Mouse (Mus musculus) kidney, embryonic 16.5 days (tissue): Measurements from ENCODE around the gene Gns. TPM values are rescaled to one million over a fixed set of nuclear protein-coding genes. Genes with fewer than 3 reads are reported as not detected.
A peak's percentile ranks its signal among the peaks of the same experiment; 100 is the strongest.

ENCODE experiments used
- ATAC-seq: fragments of 200-750 bp; cut with Nextera tagmentation; 2 replicates; pipeline ENCODE4 v1.8.0; 2017; ENCODE audit warnings: moderate TSS enrichment; ENCODE audit not compliant: low FRiP score, low TSS enrichment
- H3K27ac ChIP-seq: fragments of 300-500 bp; sonication (generic); 2 replicates; pipeline ENCODE4 v1.5.1; 2014; ENCODE audit warnings: low read length
- H3K27me3 ChIP-seq: fragments of 300-500 bp; sonication (generic); 2 replicates; pipeline ENCODE4 v1.6.1; 2014; ENCODE audit warnings: low read length, control low read depth, mixed read lengths; ENCODE audit not compliant: insufficient read depth
- H3K36me3 ChIP-seq: fragments of 300-500 bp; sonication (generic); 2 replicates; pipeline ENCODE4 v1.6.1; 2014; ENCODE audit warnings: low read length, control low read depth, mixed read lengths; ENCODE audit not compliant: insufficient read depth
- H3K4me1 ChIP-seq: fragments of 300-500 bp; sonication (generic); 2 replicates; pipeline ENCODE4 v1.6.1; 2014; ENCODE audit warnings: low read length, control low read depth, mixed read lengths; ENCODE audit not compliant: insufficient read depth
- H3K4me2 ChIP-seq: fragments of 300-500 bp; sonication (generic); replicated peaks from 2 replicates; pipeline ENCODE4 v1.6.1; 2014; ENCODE audit warnings: low read depth, low read length
- H3K4me3 ChIP-seq: fragments of 300-500 bp; sonication (generic); 2 replicates; pipeline ENCODE4 v1.5.1; 2014; ENCODE audit warnings: mild to moderate bottlenecking, low read length
- H3K9ac ChIP-seq: fragments of 300-500 bp; sonication (generic); replicated peaks from 2 replicates; pipeline ENCODE4 v1.6.1; 2014; ENCODE audit warnings: low read length
- H3K9me3 ChIP-seq: fragments of 300-500 bp; sonication (generic); 2 replicates; pipeline ENCODE4 v1.6.1; 2016; ENCODE audit warnings: low read length, control low read depth
- WGBS: fragments of 180-500 bp; shearing (Covaris S2); extraction: QIAGEN DNeasy Blood & Tissue Kit; methylation state at CpG from one replicate; pipeline ENCODE4 v1.1.7; 2014; 5-methylcytosine and 5-hydroxymethylcytosine counted together
- polyA plus RNA-seq: library from polyadenylated mRNA; unstranded; fragments of >200 nt; fragmentation: Nextera tagmentation; extraction: Ambion mirVana; gene quantifications from 2 replicates; pipeline ENCODE4 v1.2.1, GENCODE M21; 2015

Gns gene
- polyA plus RNA-seq, 1 experiment from 2014 or later, result 52.4 TPM

DNA sequence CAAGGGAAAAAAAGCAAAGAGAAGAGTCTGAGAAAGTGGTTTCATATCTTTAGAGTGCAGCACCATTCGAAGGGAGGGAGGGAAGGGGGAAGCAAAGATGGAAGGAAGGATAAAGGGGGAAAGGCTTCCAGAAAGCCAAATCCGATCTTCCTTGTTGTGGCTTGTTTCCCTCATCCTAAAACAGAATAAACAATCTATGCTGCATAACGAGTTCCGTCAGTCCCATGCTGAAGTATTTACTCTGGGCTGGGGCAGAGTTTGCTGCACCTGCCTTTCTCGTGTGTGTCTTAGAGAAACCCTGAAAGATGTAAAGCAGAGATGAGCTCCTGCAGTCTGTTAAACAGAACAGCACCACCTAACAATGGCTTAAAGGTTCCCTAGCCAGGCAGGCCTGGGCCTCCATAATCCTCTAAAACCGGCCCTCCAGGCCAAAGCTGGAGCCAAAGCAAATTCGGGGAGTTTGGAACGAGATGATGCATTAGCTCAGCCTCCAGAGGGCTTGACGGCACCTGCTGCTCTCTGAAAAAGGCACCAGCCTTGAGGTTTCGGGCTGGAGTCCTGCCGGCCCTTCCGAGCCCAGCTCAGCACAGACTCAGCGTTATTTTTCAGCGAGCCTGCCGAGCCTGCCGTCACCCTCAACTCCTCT is 67.9 kb downstream of the Gns start:
- peak overlapping the region; percentile 62 for H3K27ac ChIP-seq
- H3K36me3 ChIP-seq, result no peaks in the 10 kb centered on the region
- no peak for ATAC-seq
- H3K9me3 ChIP-seq, result no peaks in the 10 kb centered on the region
- WGBS, result 60% methylated on average over 16 of the region's 16 CpGs
- no peaks in the 10 kb centered on the region for H3K27me3 ChIP-seq
- no peak overlapping the region; the same call in 1 of the 2 replicates for H3K9ac ChIP-seq
- H3K4me3 ChIP-seq, result no peak overlapping the region
- H3K4me2 ChIP-seq, result no peak overlapping the region
- H3K4me1 ChIP-seq, result peaks cover 86% of the 10 kb centered on the region

DNA sequence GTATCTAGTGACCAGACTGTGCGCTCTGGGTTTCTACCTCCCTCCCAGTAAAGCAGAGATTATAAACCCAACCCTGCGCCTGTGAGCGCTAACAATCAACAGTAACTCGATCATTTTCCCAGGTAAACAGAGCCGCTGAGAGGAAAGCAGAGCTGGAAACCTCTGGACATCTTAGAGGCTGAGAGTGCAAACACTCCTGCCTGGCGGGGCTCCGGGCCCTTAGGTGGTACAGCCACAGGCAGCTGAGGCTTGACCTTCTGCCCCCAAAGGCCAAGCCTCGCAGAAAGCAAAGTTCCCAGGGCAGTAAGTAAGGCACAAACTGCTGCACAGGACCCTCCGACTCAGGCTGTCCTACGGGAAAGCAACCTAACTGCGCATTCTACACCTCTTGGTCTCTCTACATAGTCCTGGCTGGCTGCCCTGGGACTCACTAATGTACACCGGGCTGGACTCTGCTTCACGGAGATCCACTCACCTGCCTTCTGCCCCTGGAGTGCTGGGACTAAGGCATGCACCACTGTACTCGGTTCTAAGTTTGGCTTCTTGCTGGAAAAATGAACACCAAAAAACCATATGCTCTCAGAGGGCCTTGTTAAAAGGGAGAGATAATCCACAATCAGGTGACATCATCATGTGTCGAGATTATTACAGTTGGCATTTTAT is 69.7 kb downstream of the Gns start:
- Histone ChIP-seq H3K4me2 (no peak overlapping the region), H3K4me1 (peaks cover 68% of the 10 kb centered on the region), H3K27ac (0 out of 2 replicates have a peak overlapping the region, but pooled peaks have one; percentile 14), H3K4me3 (no peak overlapping the region), H3K36me3 (no peaks in the 10 kb centered on the region), H3K27me3 (no peaks in the 10 kb centered on the region), H3K9me3 (no peaks in the 10 kb centered on the region), H3K9ac (no peak overlapping the region)
- 59% methylated on average over 15 of the region's 15 CpGs for WGBS
- no peak for ATAC-seq

DNA sequence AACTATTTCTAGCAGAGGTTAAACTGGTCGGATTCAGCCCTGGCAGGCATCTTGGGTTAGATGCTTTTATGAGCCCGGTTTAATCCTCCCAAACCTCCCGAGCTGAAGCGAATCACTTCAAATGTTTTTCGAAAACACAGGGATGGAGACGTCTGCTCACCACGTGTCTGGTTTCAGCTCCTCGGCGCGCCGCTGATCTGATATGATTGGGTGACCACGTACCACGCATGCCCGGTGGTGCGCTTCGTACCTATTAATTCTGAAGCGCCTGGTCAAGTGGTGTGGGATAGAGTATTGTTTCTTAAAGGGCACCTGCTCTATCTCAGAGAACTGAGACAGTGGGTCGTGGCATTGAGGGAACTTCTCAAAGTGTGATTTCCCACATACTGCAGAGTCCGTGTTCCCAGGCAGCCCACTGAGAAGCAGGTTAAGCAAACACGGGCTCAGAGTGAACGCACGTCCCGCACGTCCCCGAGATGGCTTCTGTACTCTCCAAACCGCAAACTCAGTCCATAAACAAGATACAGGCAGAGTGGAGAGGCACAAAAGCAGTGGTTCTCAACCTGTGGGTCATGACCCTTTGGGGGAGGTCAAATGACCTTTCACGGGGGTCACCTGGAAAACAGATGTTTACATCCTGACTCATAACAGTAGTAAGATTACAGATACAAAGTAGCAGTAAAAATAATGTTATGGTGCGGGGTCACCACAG is 70.8 kb downstream of the Gns start:
- WGBS, result 30% methylated on average over 28 of the region's 28 CpGs
- ATAC-seq, result peak; percentile 43; the same call in 1 of the 2 replicates
- H3K4me1 ChIP-seq, result peaks cover 59% of the 10 kb centered on the region
- peak overlapping the region; percentile 12; the same call in 1 of the 2 replicates for H3K4me3 ChIP-seq
- peak overlapping the region; percentile 43 for H3K4me2 ChIP-seq
- no peaks in the 10 kb centered on the region for H3K9me3 ChIP-seq
- peak overlapping the region; percentile 26; the same call in 1 of the 2 replicates for H3K27ac ChIP-seq
- H3K36me3 ChIP-seq, result no peaks in the 10 kb centered on the region
- H3K9ac ChIP-seq, result peak overlapping the region; percentile 29; the same call in 1 of the 2 replicates
- H3K27me3 ChIP-seq, result no peaks in the 10 kb centered on the region

DNA sequence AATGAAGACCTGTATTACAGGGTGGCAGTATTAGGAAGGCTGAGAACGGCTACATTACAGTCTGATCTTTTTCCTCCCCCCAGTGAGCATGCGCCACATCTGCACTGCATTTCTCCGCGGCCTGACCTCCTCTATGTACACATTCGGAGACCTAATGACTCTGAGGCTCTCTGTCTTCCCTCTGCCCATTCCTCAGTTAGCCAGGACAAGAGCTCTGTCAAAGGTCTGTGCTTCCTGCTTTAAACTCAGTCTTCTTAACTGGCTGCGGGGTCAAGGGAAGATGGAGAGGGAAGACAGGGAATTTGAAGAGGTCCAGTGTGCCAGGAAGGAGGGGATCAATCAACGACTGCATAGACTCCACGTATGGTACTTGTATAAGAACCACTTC is 71.4 kb downstream of the Gns start:
- ATAC-seq, result no peak
- Histone ChIP-seq H3K27me3 (no peaks in the 10 kb centered on the region), H3K9ac (0 out of 2 replicates have a peak overlapping the region, but pooled peaks have one; percentile 3), H3K27ac (peak overlapping the region; percentile 21), H3K36me3 (no peaks in the 10 kb centered on the region), H3K4me3 (no peak overlapping the region), H3K9me3 (no peaks in the 10 kb centered on the region), H3K4me1 (peaks cover 54% of the 10 kb centered on the region), H3K4me2 (no peak overlapping the region; the same call in 1 of the 2 replicates)
- 10% methylated on average over 8 of the region's 8 CpGs for WGBS

DNA sequence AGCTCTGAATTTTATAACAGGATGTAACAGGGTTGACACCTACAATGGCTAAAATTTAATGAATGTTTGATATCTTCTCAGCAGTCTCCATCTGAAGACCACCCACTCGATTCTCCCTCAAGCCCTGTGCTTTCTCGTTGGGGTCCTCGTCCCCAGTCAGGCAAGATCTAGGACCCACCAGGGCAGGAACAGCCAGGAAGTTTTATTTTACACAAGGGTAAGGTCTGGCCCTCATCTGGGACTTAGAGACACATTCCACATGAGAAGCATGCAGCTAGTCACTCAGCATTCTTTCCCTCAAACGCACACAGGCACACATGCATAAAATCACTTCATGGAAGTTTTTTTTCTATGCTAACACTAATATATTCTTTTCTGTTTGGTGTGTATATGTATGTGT is 71.8 kb downstream of the Gns start:
- Histone ChIP-seq H3K4me1 (peaks cover 49% of the 10 kb centered on the region), H3K9ac (no peak overlapping the region)
- ATAC-seq, result no peak

DNA sequence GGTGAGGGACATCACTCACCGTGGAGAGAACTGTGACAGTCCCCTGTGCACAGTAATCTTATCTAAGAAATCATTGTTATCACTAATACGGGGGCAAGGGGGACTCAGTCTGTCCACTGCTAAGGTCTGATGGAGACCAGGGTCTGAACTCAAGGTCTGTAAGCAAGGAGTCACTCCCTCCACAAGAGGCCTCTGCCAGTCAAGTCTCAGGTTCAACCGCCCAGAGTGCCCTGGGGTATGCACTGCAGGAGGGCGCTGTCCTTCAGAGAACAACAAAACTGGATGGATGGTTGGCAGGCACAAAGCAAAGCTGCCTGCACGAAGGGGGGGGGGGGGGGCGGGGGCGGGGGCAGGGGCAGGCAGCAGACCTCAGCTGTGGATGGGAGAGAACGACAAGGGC is 73.2 kb downstream of the Gns start:
- Histone ChIP-seq H3K36me3 (no peaks in the 10 kb centered on the region), H3K4me1 (peaks cover 35% of the 10 kb centered on the region), H3K9ac (no peak overlapping the region), H3K4me3 (no peak overlapping the region), H3K9me3 (no peaks in the 10 kb centered on the region), H3K27me3 (no peaks in the 10 kb centered on the region), H3K27ac (no peak overlapping the region), H3K4me2 (no peak overlapping the region)
- 82% methylated on average over 5 of the region's 8 CpGs for WGBS
- no peak for ATAC-seq

More for the DNA sequence above, 71.8 kb downstream of the Gns start:
- H3K27ac ChIP-seq, result peak overlapping the region; percentile 21
- no peak overlapping the region for H3K4me2 ChIP-seq
- H3K27me3 ChIP-seq, result no peaks in the 10 kb centered on the region
- H3K9me3 ChIP-seq, result no peaks in the 10 kb centered on the region
- no peaks in the 10 kb centered on the region for H3K36me3 ChIP-seq
- 32% methylated on average over 4 of the region's 4 CpGs for WGBS
- H3K4me3 ChIP-seq, result no peak overlapping the region

DNA sequence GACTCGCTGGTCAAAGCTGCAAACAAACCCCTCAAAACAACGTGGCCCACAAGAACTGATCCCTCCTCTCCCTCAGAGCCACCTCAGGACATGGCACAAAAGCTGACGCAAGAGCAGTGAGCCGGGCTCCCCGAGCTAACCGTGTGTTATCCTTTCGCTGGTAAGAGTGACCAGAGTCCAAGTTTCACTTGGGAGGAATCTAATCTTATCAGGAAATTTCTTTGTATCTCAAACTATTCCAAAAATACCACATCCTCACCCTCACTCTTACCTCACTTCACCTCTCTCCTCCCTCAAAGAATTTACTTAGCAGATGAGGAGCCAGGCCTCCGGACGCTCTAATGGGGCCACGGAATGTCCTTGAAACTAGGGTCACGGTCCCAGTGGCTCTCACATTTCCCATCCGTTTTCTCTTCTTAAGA is 74.4 kb downstream of the Gns start:
- Histone ChIP-seq H3K27me3 (no peaks in the 10 kb centered on the region), H3K4me2 (no peak overlapping the region), H3K9ac (no peak overlapping the region), H3K27ac (no peak overlapping the region), H3K4me3 (no peak overlapping the region), H3K4me1 (peaks cover 29% of the 10 kb centered on the region), H3K36me3 (no peaks in the 10 kb centered on the region), H3K9me3 (no peaks in the 10 kb centered on the region)
- 74% methylated on average over 12 of the region's 12 CpGs for WGBS
- ATAC-seq, result no peak

DNA sequence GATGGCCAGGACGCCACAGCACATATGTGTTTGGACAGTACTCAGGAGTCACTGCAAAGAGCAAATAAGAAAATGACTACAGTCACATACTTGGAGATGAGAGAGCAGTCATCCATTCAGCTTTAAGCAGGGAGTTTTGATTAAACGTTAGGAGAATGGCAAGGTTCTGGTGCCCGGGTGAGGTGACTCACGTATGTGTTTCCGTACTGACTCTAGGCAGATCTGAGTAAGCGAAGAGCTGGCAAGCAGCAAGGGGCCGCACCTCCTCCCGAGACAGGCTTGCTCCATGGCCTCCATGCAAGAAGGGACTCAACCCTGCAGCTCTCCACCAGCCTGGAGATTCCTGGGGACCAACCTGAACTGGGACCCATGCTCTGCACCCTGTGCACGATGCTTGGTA is 78.9 kb downstream of the Gns start:
- Histone ChIP-seq H3K27ac (no peak overlapping the region), H3K4me3 (no peak overlapping the region), H3K9ac (no peak overlapping the region), H3K4me2 (no peak overlapping the region), H3K27me3 (no peaks in the 10 kb centered on the region), H3K4me1 (peaks cover 15% of the 10 kb centered on the region), H3K36me3 (no peaks in the 10 kb centered on the region), H3K9me3 (no peaks in the 10 kb centered on the region)
- 75% methylated on average over 9 of the region's 9 CpGs for WGBS
- ATAC-seq, result no peak

DNA sequence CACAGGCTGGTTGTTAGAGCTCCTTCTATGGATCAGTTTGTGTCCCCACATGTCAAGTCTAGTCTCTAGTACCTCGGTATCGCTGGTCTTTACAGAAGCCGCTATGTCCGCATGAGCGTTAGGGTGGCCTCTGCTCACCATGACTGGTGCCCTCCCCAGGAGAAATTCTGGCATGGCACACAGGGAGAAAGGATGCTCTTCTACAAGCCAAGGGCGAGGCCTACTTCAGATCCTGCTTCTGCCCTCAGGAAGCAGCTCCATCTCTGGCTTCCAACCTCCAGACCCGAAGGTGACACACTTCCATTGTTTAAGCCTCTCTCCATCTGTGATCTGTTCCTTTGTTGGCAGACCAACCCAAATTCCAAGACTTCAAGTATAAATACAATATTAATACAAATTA is 79.3 kb downstream of the Gns start:
- Histone ChIP-seq H3K4me2 (no peak overlapping the region), H3K36me3 (no peaks in the 10 kb centered on the region), H3K27me3 (no peaks in the 10 kb centered on the region), H3K27ac (no peak overlapping the region), H3K9me3 (no peaks in the 10 kb centered on the region), H3K9ac (no peak overlapping the region), H3K4me3 (no peak overlapping the region), H3K4me1 (peaks cover 15% of the 10 kb centered on the region)
- WGBS, result 85% methylated on average over 7 of the region's 7 CpGs
- no peak for ATAC-seq
